Mouse (Mus musculus): ENCODE measurements around the gene Foxred1. TPM values are rescaled to one million over a fixed set of nuclear protein-coding genes. Genes with fewer than 3 reads are reported as not detected.

The Foxred1 gene
- polyA plus RNA-seq, 1 experiment, result 59.7 TPM

DNA sequence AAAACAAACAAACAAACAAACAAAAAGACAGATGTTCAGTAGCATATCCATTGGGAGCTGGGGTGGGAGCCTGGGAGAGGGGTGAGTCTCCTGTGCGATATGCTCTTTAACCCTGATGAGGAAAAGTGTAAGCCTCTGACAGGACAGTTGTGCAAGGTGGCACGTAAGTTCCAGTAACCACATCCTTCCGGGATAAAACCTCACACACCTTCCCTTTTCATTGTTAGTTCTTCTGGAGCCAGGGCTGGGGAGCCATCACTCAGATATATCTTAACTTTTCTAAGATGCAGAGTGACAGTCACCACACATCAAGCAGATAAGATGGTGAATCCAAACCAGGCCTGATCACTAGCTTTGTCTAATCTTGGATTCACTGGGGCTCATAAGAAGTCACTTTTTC, 16.8 kb downstream of the Foxred1 start:
- DNase-seq (ENCODE audit: extremely low spot score in 1 of 2, low spot score in 1 of 2), result no peak

DNA sequence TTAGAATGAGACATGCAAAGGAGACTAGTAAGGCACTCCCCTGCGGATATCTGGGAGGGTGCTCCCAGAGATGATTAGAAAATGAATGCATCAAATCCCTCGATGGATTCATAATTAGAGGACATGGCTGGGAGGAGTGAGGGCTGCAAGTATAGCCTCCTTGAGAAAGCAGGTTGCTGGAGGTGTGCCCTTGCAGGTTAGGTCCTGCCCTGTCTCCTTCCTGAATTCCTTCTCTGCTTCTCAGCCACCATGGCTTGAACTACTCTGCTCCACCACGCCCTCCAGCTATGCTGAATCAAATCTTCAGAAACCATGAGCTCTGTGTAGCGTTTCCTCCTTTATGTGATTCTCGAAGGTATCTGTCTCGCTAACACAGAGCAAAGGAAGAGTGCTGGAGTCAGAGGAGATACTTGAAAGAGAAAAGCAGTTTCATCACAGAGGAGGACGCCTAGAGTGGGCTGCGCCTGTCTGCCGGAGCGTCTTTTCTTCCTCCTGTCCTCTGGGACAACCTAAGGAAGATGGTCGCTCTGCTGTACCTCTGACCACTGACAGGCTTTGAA, 17.8 kb downstream of the Foxred1 start:
- no peak for DNase-seq (ENCODE audit: extremely low spot score in 1 of 2, low spot score in 1 of 2)

DNA sequence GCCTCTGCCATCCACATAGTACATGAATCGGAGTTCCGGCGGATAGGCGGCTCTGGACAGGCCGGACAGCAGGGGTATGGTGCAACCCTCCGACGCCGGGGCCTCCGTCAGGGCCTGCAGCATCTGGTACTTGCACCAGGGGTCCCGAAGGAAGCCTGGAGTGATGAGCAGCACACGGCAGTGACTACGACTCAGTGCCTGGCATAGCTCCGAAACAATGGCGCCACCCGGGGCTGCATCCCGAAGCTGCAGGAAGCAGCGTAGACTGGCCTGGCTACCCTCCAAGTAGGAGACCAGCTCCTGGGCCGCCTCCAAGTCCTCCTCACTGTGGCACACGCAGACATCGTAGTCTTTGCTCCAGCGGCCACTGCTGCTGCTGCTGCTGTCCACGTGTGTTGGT, 22.2 kb downstream of the Foxred1 start:
- DNase-seq (ENCODE audit: extremely low spot score in 1 of 2, low spot score in 1 of 2), result peak in 1 of 2 experiments; percentile 65

DNA sequence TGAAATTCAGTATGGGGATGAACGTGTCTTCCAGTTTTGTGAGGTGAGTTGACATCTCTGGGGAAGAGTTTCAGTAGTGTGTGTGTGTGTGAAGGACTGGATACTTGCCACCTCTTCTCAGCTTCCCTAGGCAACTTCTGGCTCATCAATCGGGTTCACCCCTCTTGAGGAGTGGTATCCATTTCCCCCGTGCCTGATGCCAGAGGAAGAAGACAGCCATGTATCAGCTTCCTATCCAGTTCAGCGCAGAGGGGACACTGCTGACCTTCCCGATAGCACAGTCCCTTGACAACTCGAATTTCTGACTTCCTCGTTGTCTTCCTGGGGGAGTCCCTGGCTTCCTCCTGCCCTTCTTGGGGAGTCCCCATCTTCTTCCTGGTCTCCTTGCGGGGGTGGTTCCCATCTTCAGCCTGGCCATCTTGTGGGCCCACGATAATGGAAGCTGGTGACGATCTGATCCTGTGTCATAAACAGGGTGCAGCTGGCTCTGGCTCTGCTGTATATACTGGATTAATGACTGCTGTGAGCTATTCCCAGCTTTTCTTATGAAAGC, 23.4 kb downstream of the Foxred1 start:
- no peak for DNase-seq (ENCODE audit: extremely low spot score in 1 of 2, low spot score in 1 of 2)

DNA sequence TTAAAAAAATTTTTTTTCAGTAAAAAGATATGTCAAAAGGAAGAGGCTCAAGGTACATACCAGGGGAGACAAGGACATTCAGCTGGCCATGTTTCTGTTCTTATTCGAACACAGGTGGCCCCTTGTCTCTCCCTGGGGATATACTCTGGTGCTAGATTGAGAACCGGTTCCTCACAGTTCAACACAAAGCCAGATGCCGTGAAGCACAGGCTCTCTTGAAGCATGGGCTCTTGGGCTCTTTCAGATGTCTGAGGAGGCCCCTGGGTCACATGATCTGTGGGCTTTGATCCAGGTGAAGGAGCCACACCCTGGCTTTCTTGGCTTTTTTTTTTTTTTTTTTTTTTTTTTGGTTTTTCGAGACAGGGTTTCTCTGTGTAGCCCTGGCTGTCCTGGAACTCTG, 24.4 kb downstream of the Foxred1 start:
- no peak for DNase-seq (ENCODE audit: extremely low spot score in 1 of 2, low spot score in 1 of 2)

DNA sequence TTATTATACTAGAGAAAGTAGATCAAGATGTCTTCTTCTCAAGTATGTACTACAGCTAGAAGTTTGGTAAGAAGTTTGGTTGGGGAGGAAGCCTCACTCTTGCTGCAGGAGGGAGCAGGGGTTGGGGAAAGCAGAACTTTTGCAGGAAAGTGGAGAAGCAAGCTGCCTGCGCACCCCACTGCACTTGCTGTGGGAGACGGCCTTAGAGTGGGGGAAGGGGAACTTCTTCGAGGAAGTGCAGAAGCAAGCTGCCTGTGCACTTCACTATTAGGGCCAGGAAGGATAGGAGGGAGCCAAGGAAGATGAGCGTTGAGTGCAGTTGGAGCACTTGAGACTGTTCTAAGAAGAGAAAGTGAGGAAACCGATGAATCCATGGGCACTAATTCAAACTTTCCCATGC, 27.5 kb downstream of the Foxred1 start:
- no peak for DNase-seq (ENCODE audit: extremely low spot score in 1 of 2, low spot score in 1 of 2)

DNA sequence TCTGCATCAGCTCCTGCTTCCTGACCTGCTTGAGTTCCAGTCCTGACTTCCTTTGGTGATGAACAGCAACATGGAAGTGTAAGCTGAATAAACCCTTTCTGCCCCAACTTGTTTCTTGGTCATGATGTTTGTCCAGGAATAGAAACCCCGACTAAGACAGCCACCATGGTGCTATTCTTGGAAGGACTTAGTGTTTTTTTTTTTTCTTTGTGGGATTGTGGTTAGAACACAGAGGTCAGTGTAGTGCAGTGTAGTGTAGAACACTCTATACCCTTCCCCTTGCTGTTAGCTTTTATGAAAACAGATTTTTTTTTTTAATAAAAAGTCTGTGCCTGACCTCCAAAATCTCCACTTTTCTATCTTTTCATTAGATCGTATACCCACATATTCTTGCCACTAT, 28.0 kb downstream of the Foxred1 start:
- no peak for DNase-seq (ENCODE audit: extremely low spot score in 1 of 2, low spot score in 1 of 2)

DNA sequence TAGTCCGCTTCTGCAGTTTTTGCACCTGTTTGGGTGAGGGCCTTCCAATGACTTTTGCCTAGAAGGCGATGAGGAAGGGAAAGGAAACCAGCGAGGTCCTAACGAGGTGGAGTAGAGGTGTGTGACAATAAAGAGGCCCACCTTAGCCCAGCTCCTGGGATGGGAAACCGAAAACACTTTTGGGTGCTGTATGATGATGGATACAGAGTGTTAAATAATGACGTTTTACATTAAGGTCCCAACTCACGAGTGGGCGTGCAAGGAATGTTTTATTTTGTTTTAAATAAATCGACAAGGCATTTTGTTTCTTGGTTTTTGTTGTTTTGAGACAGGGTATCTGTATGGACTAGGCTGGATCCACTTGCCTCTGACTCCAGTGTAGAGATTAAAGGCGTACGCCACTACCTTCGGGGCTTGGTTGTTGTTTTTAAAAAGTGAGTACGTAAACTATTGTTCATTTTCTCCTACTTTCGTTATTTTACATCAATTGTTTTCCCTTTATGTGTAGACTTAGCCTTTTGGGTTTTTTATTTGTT, 34.7 kb downstream of the Foxred1 start:
- no peak for DNase-seq (ENCODE audit: extremely low spot score in 1 of 2, low spot score in 1 of 2)

DNA sequence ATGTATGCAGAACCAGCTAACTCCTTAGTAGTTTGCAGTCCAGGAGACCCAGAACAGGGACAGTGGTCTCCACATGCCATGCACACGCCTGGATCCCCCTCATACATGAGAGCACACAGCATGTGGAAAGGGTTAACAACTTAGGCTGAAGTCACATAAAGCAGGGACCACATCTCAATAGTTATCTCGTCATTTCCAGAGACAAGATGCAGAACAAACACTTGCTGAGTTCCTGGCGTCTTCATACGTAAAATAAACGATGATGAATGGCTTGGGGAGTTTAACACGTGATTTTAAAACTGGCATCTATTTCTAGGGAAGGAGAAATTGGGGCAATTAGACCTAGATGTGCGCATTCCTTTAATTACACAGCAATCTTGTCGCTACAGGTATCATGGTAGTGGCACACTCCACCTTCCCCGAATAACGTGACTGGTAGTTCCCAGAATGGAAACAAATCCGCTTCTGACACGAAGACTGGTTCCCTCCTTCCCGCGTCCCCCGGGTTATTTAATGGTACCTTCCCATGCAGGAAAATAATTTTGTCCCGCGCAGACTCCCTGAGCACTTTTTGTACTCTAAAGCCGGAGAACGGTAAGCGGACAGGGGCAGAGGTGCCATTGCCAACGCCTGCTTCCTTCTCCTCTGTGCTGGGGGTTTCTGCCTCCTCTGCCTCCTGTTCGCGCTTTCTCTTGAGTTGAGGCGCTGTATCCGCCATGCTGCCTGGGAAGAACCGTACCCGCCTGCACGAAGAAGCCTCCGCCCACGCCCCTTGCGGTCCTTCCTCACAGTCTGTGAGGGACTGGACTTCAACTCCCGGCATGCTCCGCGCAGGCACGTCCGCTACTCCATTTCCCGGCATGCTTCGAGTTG, 35.4 kb downstream of the Foxred1 start, which contains the start of gene Dcps:
Gene Dcps (minus strand): TSS at position 811 of the 873 bp plus-strand sequence.
- DNase-seq (ENCODE audit: extremely low spot score in 1 of 2, low spot score in 1 of 2), result peak; percentile 94 to 98

DNA sequence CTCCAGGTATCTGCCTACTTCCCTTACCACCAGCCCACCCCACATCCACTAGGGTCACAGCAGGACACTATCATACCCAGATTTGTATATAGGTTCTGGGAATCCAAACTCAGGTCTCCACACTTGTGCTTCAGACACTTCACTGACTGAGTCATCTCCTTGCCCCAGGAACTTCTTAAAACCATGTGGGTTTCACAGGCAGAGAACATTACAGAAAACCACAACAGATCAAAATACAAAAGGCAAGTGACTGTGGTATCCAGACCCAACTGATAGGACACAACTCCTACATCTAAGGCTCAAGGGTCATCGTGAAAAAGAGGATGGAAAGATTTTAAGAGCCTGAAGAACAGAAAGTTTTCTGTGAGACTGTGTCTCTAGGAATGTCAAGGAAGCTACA, 37.5 kb downstream of the Foxred1 start:
- DNase-seq (ENCODE audit: extremely low spot score in 1 of 2, low spot score in 1 of 2), result no peak

DNA sequence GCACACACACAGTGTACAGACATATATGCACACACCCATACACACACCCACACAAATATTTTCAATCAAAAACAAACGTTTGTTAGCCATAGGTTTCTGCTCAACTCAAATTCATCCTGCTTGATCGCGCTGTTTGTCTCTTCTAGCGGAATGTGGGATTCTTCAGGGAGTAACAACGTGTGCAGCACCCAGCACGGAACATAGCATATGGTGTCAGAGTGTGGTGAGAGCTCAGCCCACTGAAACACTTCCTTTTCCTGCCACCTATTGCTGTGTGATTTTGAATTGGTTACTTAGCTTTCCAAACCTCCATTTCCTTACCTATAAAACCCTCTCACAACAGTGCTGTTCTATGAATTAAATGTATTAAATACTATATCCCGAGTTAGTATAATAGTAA, 40.8 kb downstream of the Foxred1 start:
- peak in 1 of 2 experiments; percentile 22 for DNase-seq (ENCODE audit: extremely low spot score in 1 of 2, low spot score in 1 of 2)

DNA sequence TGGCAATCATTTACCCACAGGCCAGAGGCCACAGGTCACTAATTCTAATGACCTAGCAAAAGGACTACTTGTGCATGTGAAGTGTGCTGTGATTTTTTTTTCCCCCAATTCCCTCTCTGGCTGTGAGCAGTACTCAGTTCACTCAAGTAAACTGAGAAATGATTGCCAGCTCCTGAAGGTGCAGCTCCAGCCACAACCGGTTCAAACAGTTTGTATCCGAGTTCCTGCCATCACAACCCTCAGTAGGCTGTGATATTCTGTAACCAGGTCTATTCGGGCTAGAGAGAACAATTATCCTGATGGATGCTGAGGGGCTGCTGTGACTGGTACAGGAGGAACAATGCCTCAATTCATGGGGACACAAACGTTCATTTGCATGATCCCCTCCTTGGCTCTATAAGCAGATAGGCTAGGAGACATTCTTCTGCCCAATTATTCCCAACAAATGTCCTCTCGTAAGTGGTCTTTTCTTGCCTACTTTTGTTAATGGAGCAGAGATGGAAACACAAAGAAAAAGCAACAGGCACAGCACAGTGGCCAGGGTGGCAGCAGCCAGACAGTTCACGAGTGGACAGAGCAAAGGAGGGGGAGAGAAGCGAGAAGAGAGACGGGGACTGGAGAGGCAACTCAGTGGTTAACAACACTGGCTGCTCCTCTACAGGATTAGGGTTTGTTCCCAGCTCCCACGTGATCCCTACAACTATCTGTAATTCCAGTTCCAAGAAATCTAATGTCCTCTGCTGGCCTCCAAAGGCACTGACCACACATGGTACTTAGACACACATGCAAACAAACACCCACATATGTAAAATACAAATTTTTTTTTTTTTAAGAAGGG, 43.8 kb downstream of the Foxred1 start:
- DNase-seq (ENCODE audit: extremely low spot score in 1 of 2, low spot score in 1 of 2), result no peak

DNA sequence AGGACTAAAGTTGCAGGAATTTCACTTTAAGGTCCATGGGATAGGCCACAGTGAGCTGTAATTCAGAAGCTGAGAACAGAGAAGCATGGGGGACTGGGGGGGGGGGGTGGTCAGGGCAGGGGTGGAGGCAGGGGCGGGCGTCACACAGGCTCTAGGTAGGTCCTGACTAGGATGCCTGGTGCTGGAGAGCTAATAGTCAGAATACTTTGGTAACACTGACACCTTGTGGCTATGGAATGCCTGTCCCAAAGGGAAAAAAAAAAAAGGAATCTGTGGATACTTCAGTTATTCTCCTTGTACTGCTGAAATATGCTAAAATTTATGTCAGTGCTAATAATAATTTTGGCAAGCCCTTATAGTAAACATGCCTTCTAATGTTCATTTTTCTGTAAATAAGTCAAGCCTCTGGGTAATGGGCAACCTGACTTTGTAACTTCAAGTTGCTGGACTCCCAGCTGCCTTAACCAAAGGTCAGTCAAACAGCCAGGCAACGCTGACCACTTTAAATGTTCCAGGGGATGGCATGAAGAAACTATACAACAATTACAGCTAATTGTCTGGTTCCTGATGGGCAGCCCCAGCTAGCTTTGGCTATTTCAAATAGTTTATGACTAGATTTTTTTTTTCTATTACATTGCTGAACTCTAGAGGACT, 44.6 kb downstream of the Foxred1 start:
- DNase-seq (ENCODE audit: extremely low spot score in 1 of 2, low spot score in 1 of 2), result peak in 1 of 2 experiments; percentile 59

DNA sequence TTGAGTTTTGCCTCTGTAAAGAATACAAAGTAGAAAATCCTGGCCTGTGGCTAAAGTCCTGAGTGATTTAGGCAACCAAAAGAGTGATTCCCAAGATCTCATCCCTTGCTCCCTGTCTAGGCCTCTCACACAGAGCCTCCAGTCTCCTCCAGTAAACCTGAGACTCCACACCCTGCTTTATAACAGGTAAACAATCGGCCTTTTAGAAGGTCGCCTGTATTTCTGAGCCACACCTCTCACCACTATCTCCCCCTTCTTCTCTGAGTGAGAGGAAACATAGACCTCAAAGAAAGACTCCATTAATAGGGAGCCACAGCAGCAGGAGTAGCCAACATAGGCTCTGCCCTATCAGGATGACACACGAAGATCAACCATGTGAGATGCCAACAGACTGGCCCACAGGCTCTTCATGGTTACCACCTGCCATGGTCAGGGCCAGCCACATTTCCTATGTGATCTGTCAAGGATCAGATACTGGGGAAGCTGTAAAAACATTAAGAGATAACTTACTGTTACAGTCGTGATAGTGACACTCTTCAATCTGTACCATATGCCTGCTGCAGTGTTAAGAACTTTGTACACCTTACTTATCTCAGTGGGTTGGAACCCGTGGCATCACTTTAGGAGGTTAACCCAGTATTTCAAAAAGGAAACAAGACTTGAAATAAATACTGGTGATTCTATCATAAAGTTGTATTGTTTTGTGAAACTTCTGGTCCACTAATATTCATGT, 46.5 kb downstream of the Foxred1 start:
- no peak for DNase-seq (ENCODE audit: extremely low spot score in 1 of 2, low spot score in 1 of 2)

DNA sequence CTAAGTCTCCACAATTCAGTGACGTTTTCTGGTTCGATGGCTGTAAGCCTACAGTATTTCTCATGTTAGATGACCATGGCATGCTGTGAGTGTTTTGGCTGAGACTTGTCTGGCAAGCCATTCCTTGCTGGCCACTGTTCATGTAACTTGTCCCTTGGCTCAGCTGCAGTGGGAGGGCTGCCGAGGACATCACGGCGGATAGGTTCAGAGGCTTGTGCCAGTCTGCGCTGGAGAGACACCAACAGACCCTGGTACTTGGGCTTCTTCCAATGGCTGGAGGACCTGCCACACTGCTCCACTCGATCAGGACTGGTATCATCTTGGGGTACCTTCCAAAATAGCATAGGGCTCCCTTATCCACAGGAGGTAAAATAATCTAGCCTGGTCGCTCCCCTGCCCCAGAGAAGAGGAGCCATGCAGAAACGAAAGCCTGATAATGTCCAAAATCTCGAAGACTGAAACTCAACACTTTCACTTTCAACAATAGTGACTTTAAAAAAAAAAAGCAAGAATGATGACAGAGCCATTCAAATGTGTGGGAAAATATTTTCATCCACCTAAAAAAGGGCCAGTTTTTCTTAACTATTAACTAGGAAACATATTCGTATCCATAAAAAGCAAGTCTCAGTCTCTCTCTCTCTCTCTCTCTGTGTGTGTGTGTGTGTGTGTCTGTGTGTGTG, 47.7 kb downstream of the Foxred1 start:
- no peak for DNase-seq (ENCODE audit: extremely low spot score in 1 of 2, low spot score in 1 of 2)

DNA sequence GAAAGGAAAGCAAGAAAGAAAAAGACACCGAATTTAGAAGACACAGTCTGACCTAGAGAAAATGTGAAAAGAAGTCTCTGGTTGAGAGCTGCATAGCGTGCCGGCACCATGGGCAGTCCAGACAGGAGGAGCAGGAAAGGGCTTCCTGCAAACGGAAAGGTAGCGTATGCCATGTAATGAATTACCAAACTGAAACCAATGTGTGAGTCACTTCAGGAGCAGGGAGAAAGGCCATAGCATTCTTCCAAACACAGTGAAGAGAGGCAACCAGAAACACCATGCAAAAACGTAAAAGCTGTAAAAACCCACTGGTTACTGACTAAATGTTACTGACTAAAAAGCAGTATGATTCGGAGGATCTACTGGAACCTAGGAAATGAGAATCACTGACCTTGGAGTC, 49.1 kb downstream of the Foxred1 start:
- DNase-seq (ENCODE audit: extremely low spot score in 1 of 2, low spot score in 1 of 2), result no peak

DNA sequence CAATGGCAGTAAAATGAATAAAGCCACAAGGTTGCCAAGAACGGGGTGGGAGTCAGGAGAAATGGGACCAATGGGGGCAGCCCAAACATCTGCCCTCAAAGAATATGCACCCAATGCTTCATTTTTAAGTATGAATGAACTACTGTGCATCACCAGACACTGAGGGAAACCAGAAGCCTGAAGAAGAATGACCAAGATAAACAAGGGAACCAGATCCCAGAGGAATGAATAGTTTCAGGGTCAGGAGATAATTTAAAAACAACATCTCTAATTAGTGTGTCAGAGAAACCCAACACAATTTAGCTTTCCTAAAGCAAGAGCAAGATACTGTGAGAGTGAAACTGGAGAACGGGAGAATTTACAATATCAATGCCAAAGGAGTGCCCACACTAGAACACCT, 50.2 kb downstream of the Foxred1 start:
- DNase-seq (ENCODE audit: extremely low spot score in 1 of 2, low spot score in 1 of 2), result no peak

DNA sequence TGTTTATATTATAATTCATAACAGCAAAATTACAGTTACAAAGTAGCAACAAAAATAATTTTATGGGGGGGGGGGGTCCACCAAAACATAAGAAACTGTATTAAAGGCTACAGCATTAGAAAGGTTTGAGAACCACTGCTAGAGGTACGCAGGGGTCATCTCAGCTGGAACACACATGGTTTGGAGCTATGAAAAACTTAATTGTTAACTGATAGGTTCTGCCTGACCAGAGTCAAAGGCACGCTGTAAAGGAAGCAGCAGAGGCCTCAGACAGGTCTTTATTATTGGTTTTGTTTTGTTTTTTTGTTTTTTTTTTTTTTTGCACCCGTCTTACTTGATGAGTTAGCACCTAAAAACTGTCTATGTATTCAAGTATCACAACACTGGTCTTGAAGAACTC, 52.4 kb downstream of the Foxred1 start:
- DNase-seq (ENCODE audit: extremely low spot score in 1 of 2, low spot score in 1 of 2), result no peak

DNA sequence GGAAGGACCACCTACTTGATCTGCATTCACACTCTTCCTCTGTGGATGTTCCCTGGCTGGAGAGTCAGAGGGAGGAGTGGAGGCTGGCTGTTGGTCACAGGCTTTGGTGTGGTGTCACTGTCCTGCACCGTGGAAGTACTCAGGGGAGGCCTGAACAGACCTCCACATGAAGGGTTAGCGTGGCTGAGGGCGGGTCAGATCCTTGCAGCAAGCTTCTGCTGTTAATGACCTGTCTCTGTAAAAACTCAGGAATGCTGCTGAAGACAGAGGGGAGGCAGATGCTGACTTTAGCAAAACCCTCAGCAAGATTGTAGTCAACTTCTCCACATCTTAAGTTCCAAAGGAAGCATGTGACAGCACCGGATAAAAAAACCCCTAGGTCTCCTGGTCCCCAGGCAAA, 54.0 kb downstream of the Foxred1 start:
- DNase-seq (ENCODE audit: extremely low spot score in 1 of 2, low spot score in 1 of 2), result no peak
